Mouse (Mus musculus): ENCODE measurements around the gene Pspn.

DNA sequence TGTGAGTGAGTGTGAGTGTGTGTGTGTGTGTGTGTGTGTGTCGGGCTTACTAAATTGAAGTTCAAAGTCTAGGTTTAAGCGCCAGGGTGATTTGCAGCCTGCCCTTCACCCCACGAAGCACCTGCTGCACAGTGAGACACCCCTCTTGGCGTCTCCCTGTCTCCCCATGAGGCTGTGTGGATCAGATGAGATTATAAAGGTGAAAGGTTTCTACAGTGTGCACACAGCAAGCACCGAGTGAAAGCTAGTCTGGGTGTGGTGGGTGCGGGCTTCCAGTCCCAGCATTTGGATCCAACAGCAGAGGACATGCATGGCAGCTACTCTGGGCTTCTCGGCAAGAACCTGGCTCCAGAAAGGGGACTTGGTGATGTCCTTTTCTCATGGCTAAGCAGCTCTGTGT lies 18.8 kb downstream of the Pspn start:
- TF ChIP-seq GATA1 (IDR thresholded peaks at IDR 0.05; ENCODE audit: borderline replicate concordance, low read length) (no peak), FLI1 (IDR thresholded peaks at IDR 0.05; ENCODE audit: low read length) (no peak)
